Mouse (Mus musculus) thymus, postnatal 0 days (tissue): ENCODE measurements around the gene Misp. TPM values are rescaled to one million over a fixed set of nuclear protein-coding genes. Genes with fewer than 3 reads are reported as not detected.

Source experiments
- DNase-seq: peaks from one replicate; pipeline ENCODE4 v3.0.0-alpha.2; 2015; ENCODE audit warnings: low spot score
- polyA plus RNA-seq: library from polyadenylated mRNA; unstranded; fragments of >200 nt; fragmentation: Nextera tagmentation; extraction: Ambion mirVana; gene quantifications from 2 replicates; pipeline ENCODE4 v1.2.1, GENCODE M21; 2015

Misp gene
- polyA plus RNA-seq, 1 experiment from 2014 or later: 10.5 TPM

DNA sequence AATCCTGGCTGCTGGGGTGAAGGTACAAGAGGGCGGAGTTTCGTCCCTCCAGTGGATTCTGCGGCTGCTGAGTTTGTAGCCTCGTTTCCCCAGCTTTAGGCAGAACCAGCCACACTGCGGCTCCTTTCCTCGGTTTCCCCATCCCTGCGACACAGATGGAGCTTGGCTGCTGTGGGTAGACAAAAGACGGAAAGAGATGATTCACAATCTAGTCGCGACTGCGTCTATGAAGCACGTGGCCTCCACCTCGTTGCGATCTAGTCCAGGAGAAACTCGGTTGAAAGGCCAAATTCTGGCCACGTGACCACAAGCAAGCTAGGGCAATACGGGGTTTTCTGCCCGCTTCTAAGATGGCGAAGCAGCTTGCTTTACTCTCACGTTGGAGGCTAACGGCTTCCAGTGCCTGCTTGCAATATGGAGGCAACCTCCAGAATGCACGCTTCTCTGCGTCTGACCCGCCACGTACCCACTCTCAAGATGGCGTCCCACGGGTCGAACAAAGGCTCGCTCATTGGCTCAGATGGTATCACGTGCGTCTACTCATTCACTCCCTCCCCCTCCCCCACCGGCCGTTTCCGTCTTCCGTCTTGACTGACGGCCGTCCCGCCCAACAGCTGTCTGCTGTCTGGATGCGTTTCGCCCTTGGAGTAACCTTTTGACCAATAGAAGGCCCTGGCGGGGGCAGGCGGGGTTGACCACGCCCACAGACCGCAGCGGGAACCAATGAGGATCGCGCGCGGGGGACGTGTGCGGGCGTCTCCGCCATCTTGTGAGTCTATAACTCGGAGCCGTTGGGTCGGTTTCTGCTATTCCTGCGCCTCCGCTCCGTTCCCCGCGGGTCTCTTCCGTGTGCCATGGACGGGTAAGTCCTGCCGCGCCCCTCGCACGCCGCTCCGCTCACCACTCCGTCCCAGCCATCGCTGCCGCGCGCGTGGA lies 33.3 kb downstream of the Misp start, which contains the start of gene Ptbp1:
Ptbp1 (plus strand) TSS at position 568 of the 936 bp plus-strand sequence.
- peak; percentile 100 for DNase-seq

DNA sequence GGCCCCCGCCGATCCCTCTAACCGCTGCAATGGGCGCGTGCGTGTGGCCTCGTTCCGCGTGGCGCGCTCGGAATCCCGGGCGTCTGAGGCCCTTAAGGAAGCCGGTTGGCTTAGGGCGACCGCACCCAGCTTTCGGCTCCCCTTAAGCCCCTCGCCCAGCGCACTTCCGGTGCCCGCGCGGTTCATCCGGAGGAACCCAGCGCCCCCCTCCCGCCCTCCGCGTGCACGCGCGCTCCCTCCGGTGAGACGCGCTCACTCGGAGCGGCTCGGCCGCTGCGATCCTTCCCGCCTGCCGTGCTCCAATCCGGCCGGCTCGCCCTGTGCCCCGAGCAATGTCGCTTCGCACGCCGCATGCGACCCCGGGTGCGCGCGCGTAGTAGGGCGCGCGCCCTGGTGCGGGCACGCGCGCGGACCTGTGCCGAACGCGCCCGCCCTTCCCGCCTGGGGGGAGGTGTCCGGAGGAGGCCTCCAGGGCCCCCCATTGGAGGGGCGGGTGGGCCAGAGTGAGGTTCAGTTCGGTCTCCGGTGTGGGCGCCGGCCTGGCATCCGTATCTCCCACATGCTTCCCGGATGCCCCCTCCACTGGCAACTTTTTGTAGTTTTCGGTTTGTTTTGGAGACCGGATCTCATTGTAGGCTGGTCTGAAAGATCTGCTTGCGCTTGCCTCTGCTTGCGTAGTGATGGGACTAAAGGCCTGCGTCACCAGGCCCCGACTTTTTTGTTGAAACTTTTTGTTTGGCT lies 34.2 kb downstream of the Misp start:
- DNase-seq: peak; percentile 83

DNA sequence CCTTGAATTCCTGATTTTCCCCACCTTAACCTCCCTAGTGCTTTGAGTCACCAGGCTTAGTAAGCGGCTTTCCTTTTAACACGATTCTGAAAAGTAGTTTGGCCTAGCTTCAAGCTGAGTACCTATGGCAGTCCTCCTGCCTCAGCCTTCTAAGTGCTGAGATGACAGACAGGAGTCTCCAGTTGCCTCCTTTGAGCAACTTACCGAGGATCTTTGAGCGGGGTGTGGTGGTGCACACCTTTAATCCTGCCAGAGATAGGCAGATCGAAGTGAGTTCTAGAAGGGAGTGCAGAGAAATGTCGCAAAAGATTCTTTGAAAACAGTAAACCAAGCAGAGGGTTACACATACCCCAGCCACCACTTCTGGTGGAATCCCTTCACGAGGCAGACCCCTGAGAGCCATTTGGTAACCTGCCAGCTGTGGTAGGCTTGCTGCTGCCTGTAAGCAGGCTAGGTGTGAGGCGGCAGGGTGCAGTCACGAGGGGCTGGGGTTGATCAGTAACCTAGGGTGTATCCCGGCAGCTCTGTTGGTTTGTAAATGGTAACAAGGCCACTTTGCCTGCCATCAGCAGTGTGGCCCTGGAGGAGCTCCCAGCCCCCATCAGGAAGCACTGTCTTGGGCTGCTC lies 34.9 kb downstream of the Misp start:
- DNase-seq: no peak

DNA sequence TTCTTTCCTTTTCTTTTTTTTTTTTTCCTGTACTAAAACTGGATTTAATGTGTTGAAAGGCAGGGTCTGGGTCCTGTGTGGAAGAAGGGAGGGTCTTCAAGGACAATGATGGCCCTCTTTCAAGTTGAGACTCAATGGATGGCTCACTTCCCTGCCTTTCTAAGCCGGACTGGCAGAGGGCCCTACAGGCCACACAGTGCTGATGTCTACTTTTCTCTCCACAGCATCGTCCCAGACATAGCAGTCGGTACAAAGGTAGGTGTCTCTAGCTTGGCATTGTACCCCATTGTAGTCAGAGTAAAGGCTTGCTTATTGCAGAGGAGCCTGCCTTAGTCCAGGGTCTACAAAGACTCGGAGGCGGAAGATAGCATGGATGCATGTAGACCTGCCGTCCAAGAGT lies 35.5 kb downstream of the Misp start:
- no peak for DNase-seq

DNA sequence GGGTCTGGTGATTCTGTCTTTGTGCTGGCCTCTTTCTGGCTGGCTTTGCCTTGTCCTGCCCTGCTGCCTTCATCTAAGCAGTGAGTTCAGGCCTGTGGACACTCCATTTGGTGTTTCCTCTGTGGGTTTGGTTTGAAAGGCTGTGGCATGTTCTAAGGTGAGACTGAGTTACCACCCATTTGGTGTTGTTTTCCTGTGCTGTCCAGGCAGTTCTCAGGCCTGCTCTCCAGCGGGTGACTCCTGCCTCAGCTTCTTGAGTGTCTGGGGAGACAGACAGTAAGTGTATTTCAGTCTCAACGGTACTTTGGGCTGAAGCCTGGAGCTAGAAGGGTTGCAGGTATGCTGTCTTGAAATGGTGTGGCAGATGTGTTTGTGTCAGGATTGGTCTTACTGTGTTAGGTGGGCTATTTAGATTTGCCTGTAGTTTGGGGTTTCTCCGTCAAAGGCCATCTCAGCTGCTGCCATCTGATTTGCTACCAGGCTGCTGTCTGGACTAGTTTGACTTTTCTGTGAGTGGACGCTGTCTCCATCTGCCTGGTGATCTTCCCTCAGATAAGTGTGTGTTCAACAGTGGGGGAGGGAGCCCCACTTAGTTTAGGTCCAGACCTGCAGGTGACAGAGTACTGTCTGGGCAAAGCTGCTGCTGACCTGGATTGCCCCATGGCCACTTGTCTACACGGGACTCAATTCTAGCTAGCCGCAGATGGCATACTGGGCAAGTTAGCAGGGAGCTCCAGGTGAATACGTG lies 36.1 kb downstream of the Misp start:
- DNase-seq: no peak

DNA sequence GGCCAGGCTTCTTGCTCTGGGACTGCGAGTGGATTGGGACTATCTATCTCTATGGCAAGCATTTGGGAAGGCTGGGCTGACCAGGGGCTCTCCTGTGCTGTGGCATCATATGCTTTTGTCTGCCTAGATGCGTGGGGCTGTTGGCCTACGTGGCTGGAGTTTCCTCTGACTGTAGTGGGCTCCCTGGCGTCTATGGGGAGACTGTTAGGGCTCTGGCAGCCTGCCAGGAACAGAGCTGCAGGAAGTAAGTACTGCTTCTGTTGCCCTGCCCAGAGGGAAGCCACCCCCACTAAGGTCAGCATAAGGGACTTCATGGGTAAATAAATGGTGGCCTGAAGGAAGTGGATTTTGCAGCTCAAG lies 36.6 kb downstream of the Misp start:
- no peak for DNase-seq

DNA sequence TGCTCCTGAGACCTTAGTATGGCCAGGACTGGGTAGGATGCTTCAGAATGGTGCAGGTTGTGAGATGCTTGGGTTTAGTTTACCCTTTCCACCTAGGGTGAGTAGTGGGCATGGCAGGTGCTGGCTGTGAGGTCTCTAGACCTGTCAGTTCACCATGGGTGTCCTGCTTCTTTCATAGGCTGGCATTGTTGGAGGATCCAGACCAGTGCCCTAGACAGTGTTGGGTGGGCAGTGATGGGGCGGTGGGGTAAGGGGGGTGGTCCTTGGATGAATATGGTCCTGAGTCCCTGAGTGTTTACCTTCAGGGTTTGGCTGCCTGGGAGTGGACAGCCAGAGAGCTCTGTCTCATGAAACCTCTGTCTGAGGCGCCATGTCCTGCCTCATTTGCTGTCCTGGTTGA lies 37.1 kb downstream of the Misp start:
- DNase-seq: no peak

DNA sequence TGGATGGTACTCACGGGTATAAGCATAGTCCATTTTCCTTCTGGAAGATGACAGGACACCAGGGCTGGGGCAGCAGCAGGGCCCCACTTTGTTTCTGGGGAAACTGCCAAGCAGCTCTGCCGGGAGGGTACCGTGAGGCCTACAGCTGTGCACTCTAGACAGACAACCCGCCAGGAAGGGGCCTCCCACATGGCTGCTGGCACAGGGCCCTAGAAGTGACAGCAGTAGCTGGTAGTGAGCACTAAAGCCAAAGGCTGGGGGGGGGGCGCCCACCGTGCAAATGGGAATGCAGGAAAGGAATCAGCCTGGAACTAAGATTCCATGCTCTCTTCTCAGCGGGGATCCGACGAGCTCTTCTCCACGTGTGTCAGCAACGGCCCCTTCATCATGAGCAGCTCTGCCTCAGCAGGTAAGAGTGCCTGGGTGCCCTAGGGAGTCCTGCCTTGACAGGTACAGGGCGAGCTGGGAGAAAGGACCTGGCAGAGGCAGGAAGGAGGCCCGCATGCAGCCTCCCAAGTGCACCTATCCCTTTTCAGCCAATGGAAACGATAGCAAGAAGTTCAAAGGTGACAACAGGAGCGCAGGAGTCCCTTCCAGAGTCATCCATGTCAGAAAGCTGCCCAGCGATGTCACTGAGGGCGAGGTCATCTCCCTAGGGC lies 37.8 kb downstream of the Misp start:
- DNase-seq: no peak

DNA sequence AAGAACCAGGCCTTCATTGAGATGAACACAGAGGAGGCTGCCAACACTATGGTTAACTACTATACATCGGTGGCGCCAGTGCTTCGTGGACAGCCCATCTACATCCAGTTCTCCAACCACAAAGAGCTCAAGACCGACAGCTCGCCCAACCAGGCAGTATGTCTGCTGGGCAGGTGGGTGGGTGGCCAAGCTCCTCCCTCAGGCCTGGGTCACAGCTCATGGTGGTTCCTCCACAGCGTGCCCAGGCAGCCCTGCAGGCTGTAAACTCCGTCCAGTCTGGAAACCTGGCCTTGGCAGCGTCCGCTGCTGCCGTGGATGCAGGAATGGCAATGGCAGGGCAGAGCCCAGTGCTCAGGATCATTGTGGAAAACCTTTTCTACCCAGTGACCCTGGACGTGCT lies 38.3 kb downstream of the Misp start:
- no peak for DNase-seq

DNA sequence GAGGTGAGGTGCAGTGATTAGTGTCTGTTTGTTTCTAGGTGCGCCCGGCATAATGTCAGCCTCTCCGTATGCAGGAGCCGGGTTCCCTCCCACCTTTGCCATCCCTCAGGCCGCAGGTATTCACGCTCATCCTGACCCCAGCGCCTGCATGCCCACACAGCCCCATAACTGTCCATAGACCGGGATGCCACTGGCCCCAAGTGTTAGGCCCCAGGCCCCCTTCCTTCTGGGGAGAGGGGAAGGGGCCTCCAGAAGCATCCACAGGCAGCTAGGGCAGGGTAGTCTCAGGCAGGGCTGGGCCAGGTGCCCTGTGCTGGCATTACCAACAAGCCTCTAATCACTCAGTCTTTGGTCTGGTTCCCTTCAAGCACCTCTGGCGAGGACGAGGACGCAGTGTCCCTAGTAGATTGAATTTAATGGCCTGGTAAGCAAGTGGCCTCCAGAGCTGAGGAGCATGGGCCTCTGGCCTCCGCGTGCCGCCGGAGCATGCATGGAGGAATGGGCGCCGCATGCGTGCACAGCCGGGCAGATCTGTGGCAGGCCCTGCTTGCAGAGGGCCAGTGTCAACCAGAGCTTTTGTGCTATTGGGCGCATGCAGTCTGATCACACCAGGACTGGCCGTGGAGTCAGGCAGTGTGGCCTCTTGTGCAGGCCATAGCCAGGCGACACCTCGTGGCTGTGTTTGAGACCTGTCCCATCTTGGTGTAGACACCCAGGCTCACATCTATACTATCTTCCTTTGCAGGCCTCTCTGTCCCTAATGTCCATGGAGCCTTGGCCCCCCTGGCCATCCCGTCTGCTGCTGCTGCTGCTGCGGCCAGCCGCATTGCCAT lies 39.5 kb downstream of the Misp start:
- DNase-seq: no peak

DNA sequence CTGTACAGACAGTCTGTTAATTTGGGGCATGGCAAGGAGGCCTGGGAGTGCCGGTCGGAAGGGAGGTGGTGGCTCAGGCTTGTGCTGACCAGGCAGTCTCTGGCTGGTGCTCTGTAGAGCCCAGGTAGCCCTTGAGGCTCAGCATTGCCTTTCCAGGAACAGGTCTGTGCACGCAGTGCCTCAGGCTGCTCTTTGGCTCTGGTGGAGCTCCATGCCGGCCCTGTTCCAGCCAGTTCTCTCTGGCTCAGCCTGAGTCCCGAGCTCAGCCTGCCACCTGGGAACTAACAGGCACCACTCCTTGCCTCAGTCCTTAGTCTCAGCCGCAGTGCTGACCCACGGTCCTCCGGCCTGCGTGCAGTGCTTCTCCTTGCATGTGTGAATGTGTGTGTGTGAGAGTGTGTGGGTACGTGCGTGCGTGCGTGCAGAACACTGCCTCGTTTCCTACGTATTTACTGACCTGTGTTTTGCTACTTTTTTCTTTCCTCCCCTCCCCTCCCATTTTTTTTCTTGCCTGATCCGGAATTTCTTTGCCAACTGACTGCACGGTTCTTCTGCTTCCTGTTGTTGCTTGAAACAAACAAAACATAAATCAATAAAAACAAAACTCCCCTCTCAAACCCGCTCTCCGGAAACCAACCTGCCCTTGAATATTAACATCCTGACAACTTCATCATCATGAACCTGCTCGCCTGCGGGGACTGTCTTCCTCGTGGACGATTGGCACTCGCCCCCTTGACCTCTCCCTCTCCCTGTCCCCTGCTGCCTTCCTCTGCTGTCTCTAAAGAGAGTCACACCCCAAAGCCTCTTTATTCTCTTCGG lies 40.6 kb downstream of the Misp start:
- DNase-seq: no peak

DNA sequence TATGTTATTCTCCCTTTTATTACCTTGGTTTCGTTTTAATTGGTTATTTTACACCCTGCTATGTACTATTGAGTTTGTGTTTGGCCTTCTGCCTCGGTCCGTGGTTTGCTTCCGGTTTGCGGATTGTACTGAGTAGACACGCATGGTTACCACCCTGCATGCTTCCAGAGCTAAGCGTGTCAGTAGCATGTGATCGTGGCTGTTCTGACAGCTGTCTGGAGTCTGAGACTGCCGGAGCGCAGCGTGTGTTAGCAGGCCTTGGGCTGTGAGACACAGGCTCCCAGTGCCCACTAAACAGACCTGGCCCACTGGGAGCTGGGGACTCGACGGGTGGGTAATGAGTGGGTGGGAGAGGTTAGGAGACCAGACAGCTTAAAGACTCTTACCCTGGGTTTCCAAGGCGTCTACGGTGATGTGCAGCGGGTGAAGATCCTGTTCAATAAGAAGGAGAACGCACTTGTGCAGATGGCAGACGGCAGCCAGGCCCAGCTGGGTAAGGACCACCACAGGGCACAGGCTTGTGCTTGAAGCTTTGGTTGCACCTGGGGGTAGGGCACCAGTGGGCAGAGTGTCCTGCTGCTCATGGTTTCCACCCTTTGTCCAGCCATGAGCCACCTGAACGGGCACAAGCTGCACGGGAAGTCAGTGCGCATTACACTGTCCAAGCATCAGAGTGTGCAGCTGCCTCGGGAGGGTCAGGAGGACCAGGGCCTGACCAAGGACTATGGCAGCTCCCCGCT lies 41.4 kb downstream of the Misp start:
- no peak for DNase-seq

DNA sequence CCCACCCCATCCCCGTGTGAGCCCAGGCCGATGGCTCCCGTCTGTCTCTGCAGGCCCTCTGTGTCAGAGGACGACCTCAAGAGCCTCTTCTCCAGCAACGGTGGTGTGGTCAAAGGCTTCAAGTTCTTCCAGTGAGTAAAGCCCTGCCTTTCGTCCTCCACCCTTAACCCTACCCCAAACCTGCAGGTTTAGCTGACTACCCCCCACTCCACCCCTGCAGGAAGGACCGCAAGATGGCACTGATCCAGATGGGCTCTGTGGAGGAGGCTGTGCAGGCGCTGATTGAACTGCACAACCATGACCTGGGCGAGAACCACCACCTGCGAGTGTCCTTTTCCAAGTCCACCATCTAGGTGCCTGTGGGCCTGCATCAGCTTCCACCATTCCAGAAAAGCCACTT lies 42.1 kb downstream of the Misp start:
- no peak for DNase-seq

DNA sequence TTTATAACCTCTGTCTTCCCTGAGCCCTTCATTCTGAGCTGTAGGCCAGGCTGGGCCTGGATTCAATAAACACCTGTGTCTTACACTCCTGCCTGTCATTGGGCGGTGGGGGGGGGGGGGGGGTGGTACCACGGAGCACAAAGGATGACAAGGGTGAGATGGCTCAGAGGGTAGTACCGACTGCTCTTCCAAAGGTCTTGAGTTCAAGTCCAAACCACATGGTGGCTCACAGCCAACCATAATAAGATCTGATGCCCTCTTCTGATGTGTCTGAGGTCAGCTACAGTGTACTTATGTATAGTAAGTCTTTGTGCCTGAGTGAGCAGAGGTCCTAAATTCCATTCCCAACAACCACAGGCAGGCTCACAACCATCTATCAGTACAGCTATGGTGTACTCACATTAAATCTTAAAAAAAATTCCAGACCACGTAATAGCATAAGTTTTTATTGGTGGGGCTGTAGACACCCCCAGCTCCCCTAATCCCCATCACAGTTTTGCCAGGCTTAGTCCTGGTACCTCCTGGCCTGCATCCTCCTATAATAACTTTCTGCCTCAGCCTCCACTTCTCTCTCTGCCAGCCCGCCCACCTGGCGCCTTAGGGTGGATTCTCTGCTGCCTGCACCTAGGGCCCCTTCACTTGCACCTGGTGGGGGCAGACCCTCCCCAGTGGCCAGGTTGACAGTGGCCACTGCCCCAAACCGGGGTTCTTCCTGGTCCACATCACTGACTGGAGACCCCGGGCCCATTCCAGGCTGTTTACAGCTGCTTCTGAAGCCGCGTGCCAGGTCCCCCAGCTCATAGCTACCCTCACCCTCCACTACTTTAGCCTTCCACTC lies 43.8 kb downstream of the Misp start:
- DNase-seq: no peak

DNA sequence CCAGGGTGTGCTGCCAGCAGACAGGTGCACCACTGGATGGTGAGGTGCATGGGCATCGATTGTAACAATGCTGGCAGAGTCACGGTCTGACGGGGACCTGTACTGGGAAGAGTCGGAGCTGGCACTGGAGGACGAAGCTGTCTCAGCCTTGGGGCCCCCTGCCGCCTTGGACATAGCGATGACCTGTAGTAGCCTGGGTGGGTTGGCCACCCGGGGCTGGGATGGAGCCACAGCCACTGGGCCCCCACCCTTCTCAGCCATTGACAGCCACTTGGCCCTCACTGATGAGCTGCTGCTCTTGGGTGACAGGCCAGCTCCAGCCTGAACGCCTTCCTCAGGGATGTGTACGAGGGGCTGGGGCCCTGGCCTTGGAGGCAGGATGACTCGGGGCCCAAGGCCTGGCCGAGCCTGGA lies 44.4 kb downstream of the Misp start:
- no peak for DNase-seq

DNA sequence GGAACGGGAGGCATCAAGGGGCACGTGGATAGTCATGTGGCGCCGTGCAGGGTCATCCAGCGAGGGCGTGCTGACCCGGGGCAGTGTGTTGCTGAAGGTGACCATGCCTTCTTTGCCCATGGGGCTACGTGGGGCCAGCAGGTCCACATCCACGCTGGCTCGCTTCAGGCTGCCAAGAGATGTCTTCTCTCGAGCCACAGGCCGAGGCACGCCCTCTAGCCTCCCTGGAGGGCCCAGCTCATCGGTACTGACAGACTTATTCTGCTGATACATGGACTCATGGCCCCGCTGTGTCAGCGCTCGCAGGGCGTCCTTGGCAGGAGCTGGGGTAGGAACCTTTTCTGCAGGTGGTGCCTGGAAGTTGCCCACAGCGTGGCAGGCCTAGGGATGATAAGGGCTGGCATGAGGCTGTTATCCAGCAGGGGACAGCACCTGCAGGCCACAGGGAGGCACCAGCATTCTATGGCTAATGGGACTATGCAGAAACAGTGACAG lies 45.1 kb downstream of the Misp start:
- DNase-seq: no peak

DNA sequence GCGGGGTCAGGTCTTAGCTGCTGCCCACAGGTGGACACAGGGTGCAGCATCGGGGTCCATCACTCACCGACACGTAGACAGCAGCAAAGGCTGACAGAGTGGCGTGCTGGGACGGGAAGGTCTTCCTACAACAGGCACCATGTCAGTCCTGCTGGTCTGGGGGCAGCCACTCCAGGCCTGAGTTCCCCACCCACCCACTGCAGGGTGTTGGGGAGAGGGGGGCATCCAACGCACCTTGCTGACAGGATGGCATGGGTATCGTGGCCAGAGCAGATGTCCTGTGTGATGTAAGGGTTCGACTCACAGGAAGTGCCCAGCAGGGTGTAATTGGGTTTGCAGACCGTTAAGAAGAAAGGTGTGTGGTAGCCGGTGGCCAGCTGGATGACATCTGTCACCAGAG lies 45.8 kb downstream of the Misp start:
- no peak for DNase-seq
